Mouse (Mus musculus): ENCODE data around the gene 6330409D20Rik.

6330409D20Rik gene

DNA sequence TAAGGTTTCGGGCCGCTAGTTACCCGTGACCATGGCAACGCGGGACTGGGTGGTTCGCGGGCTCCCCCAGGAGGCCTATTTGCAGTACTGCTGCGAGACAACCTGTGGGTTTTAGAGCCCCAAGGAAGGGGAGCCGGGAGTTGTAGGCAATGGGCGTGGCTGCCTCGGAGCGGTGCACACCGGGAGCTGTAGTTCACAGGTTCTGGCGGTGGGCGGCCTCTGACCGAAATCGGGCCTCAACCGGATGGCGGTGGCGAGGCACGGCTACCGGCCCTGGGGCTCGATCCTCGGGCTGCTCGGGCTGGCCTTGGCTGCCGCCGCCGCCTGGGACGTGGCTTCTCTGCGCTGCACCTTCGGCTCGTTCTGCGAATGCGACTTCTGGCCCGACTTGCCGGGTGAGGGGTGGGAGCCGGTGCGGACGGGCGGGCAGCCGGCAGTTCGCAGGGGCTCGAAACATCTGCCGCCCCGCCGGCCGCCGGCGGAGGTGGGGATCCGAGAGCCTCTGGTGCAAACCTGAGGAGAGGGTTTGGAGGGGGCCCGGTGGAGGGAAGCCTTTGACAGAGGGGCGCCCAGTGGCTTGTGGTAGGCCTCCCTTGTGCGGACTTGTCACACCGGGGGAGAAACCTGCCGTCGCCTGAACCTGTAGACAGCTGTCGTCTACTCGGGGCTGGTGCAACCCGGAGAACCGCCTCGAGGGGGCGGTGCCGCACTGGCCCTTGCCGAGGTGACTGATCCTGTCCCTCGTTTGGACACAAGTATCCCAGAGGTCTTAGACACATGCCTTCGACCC lies 16.4 kb upstream of the 6330409D20Rik start, which contains the start of gene Tor2a:
TSS of gene Tor2a (plus strand) at position 179 of the 790 bp plus-strand sequence.
- DNase-seq (ENCODE audit: low read depth, low spot score), result peak; percentile 97

DNA sequence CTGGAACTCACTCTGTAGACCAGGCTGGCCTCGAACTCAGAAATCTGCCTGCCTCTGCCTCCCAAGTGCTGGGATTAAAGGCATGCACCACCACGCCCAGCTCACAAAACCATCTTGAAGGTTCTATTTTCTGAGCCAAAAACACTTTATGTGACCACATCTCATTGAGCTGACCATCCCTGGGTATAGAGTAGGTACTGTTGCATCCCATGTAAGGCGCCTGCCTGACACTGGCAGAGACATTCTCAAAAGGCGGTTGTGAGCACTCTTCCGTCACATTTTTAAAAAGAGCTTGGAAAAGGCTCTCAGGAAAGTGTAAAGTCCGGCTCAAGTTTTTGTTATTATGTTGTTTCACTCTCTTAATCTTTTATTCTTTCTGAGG lies 15.8 kb upstream of the 6330409D20Rik start:
- no peak for DNase-seq (ENCODE audit: low read depth, low spot score)

DNA sequence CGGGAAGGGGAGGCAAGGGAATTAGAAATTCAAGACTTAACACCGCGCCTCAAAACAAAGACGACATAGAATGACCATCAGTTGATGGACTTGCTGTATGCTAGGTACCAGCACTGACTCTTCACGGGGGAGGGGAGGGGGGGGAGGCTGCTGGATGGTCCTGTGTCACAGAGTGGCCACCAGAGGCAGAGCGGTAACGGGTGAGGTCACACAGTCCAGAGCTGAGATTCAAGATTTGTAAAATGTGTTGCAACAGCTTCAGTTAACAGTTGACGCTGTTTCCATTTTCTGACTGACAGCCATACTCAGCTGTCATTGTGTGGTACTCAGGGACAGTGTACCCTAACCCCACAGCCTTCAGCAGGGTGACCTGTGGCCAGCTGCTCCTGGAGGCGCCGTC lies 11.4 kb upstream of the 6330409D20Rik start:
- DNase-seq (ENCODE audit: low read depth, low spot score), result no peak

DNA sequence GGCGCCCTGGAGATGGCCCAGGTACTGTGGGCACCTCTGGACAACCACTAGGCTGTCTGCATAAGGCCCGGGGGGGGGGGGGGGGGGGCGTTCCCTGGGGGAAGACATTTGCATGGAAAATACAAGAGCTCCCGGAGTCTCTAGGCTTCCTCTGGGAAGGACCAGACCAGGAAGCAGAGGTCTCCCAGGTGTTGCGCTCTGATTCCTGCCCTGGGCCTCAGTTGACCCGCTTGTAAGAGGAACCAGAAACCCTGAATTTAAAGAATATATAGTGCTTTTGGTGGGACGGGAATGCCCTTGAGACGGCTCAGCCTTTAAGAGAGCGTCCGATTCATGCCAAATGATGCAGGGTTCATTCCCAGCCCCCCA lies 10.8 kb upstream of the 6330409D20Rik start:
- no peak for DNase-seq (ENCODE audit: low read depth, low spot score)

DNA sequence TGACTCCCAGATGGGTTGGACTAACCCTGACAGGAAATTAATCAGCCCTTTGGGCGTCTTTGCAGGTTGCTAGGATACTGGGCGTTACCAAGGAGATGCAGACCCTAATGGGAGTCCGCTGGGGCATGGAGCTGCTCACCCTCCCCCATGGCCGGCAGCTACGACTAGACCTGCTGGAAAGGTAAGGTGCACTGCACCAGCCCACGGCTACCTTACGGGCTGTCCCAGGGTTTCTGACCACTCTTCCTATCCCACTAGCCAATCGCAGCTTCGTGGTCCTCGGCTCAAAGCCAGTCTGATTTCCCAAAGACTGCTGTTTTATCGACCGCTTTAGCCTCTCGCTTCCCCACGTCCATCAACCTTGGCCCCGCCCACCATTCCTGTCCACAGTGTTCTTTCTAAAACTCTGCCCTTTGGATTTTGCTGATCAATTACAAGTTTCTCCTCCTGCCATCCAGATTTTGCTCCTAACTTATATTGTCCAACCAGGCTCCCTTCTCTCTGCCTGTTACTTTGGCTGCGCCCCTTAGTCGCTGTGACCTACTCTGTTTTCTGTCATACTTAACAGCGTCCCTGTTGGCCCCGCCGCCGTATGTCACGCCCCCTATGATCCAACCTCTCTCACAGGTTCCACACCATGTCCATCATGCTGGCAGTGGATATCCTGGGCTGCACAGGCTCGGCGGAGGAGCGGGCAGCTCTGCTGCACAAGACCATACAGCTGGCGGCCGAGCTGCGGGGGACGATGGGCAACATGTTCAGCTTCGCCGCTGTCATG lies 10.3 kb upstream of the 6330409D20Rik start:
- peak; percentile 76 for DNase-seq (ENCODE audit: low read depth, low spot score)

DNA sequence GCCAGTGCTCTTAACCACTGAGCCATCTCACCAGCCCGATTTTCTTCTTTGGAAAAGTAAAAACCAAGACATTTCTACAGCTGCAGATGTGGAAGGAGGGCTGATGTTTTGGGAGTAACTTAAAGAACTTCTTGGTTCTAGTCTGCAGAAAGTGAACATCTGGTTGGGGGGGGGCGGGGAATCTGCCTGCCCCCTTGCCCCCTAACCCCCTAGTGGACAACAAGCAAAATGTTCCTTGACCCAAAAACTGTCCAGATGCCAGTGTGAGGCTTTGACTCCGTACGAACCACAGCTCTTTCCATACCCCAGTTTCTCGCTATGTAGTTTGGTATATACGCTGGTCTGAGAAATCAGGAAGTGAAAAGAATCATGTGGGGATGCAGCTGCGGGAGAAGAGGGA lies 9.4 kb upstream of the 6330409D20Rik start:
- DNase-seq (ENCODE audit: low read depth, low spot score), result peak; percentile 31

DNA sequence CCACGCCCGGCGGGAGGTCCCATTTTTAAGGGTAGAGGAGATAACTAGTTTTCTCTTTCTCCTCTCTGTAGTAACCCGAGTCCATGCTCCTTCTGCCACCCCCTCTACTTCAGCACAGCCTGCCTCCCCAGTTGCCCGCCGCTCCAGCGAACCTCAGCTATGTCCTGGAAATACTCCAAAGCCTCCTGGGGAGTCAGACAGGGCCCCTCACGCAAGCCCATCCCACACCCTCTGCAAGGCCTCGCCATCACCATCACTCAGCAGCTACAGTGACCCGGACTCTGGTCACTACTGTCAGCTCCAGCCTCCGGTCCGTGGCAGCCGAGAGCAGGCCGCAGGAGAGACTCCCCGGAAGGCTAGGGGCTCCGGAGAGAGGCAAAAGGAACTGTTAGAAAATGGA lies 8.3 kb upstream of the 6330409D20Rik start:
- no peak for DNase-seq (ENCODE audit: low read depth, low spot score)

DNA sequence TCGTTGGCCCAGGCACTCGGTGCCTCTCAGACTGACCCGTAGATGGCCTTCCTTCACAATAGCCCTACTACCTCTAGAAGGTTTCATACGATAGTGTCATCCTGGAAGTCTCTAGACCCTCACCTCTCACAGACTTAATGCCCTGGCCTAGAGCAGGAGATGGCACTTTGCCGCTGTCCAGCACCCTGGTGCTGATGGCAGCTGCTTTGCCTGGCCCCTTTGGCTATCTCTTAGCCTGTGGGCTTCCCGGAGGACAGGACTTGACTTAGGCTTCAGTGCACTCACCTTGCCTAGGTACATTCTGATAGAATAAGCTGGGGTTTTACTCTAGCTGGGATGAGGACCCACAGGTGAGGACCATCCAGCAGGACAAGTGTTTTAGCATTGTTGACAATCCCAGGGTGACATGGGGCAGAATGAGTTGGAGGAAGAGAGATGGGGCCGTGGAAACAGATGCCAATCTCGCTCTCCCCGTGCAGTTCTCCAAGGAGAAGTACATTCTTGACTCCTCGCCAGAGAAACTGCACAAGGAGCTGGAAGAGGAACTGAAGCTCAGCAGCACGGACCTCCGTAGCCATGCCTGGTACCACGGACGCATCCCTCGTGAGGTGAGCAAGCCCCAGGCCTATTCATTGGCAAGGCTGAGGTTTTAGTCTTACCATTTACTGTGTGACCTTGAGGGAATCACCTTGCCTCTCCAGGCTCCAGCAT lies 3.6 kb upstream of the 6330409D20Rik start:
- DNase-seq (ENCODE audit: low read depth, low spot score), result no peak

DNA sequence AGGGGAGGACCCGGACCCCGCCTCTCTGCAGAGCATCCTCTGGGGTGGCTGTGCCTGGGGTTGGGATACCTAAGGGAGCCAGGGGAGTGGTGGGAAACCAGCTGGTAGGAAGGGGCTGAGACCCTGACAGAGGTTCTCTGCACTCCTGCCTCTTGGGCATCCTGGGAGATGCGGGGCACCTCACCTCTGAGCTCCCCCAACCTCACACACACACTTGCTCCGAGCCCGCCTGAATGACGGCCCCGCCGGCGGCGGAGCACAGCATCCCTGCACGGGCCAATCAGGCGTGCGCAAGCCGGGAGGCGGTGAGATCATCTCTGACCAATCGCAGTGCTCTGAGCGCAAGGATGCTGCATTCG lies 1.3 kb upstream of the 6330409D20Rik start:
- peak; percentile 45 for DNase-seq (ENCODE audit: low read depth, low spot score)

DNA sequence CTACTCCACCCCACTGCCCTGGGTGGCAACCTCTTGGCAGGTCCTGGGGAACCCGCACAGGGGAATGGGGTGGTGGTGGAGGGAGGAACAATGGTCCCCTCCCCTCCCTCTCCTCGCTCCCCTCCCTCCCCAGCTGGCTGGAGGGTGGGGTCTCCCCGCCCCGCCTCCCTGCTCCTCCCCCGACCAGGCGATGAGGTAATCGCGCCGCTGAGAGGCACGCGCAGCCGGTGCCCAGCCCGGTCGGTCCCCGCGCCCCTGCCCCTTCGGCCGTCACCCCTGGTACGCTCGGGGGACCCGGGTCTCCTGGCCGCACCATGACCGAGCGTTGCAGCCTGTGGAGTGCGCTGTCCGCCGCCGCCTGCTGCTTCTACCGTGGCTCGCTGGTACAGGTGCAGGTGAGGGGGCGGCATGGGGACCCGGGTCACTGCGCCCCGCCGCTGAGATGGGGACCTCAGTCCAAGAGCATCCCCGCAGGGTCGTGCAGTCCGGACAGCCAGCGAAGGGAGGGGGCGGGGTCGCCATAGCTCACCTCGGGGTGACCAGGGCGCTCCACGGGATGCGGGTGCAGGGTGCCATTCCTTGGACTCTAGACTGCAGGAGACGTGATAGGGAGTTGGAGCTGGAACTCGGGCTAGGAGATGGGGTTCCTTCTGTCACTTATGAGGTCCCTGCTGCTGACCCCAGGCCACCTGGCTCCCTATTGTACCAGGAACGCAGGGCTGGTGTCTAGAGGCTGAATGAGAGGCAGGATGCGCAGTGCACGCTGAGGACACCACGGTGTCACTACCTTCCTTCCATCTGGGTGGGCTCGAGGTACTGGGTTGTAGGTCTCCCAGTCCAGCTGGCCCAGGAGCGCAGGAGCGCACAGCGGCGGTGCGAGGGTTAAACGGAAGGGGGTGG lies 707 bp upstream of the 6330409D20Rik start:
- DNase-seq (ENCODE audit: low read depth, low spot score), result peak; percentile 28

DNA sequence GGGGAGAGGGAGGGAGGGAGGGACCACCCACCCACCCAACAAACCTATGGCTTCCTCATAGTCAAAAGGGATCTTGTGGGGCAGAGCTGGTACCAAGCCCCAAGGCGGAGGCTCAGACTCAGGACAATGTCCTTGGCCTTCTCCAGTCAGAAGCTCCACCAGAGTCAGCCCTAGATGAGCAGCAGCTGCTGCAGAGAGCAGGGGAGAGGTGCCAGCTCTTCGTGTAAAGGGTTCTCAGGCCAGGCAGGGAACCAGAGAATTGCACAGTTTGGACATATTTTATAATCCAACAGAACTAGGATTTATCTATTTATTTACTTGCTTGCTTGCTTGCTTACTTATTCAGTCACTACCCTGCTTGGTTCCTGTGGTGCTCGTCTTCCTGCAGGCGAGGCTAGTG lies 1.5 kb downstream of the 6330409D20Rik start:
- DNase-seq (ENCODE audit: low read depth, low spot score), result no peak

DNA sequence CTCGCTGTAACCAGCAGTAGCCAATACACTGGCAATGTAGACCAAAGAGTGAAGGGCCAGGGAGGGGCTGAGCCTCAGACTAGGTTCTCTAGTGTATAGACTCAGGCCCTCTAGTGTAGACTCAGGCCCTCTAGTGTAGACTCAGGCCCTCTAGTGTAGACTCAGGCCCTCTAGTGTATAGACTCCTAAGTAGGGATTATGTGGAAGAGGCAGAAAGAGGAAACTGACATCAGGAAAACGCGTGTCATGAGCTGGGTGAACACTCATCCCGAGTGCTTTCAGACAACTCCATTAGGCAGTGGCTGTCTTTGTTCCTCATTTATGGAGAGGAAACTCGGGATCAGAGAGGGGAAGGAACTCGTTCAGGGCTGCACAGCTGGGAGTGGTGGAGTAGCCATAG lies 3.8 kb downstream of the 6330409D20Rik start:
- no peak for DNase-seq (ENCODE audit: low read depth, low spot score)

DNA sequence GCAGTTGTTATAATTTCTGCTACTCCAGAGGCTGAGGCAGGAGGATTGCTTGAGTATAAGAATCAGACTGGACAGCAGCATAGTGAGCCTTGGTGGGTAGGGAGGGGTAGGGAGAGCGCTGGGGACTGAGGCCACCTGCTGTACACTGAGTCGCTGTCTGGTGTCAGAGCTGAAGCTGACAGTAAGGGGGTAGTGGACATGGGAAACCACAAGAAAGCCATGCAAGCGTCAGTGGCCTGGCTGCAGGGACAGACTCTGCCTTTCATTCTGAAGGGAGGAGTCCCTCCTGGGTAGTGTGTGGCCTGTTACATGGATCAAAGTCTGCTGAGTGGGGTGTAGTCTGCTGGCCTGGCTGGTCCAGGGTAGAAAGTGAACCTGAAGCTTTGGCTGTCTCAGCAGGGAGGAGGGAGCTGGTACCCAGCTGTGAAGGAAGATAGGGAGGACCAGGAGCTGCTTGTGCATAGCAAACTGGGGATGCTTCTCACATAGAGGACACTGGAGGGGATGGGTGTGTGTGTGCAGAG lies 4.4 kb downstream of the 6330409D20Rik start:
- no peak for DNase-seq (ENCODE audit: low read depth, low spot score)

DNA sequence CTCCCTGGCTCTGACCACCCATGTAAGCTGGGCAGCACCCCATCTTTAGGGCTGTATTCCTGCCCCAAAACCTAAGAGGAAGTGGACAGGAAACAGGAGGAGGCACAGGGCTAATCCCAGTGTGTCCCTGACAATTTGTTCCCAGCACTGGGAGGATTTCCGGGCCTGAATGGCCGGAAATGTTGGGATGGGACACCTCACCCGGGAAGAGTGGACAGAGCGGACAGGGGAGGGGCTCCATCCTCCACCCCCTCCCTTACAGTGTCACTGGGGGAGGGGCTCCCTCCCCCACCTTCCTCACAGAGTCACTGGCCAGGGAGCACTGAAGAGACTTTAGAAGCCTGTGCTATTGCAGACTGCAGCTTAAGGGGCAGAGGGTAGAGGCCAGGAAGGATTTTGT lies 5.9 kb downstream of the 6330409D20Rik start:
- DNase-seq (ENCODE audit: low read depth, low spot score), result no peak

DNA sequence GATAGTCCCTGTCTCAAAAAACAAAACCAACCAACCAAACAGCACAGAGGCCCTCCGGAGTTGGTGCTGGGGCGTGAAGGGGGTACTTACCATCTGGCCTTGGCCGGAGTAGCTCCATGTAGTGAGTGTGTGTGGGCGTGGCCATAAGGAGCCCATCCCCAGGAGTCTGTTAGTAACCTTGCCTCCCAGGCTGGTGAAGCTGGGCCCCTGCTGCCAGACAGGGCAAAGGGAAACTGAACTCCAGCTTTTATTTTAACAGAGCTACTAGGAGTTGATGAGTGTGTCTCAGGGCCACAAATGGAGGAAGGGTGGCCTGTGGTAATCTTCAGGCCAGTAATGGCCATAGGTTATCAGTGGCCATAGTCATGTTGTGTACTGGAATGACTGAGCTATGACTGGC lies 6.3 kb downstream of the 6330409D20Rik start:
- peak; percentile 28 for DNase-seq (ENCODE audit: low read depth, low spot score)

DNA sequence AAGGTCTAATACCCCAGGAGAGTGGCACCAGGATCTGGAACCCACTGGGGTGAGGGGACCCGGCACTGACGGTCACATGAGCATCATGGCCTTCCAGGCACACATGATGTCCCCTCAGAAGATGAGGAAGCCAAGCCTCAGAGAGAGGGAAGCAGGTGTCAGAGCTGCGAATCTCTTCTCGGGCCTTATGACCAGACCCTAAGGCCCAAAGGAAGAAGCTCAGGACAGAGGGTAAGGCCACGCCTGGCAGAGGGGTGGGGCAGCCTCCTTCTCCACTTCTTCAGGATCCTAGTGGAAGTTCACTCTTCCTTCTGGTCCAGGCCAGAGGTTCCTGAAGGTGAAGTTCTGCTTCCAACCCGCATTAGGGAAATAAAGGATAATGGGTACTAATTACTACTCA lies 8.1 kb downstream of the 6330409D20Rik start:
- DNase-seq (ENCODE audit: low read depth, low spot score), result no peak

DNA sequence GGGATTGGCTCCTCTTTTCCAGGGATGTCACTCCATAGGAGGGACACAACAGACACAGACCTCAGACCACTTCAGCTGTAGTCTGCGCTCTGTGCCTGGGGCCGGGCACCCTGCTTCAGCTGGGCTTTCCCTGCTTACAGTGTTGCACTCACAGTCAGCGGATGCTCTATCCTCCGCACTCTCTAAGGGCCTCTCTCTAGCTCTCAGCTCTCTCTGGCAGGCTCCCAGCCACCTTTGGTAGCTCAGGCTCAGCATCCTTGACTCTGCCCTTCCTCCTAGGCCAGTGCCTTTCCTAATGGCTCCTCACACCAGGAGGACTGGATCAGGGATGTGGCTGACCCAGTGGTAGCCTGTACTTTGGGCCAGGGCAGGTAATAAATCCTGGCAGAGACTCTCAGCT lies 8.9 kb downstream of the 6330409D20Rik start:
- no peak for DNase-seq (ENCODE audit: low read depth, low spot score)

DNA sequence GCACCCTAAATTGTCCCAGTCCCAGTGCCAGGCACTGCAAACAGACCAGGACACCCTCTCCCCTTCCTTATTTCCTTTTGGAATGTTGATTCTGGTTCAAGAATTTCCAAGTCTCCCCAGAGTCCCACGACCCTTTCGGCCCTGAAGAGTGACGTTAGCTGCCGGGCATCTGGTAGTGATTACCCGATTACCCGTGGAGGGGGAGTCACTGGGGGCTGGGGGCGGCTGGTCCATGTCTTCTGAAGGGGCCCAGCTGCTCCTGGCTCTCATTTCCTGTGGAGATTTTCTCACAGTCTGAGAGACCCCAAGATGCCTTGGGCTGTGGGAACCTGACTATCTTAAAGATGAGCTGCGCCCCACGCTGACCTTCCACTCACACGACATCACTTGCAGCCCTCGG lies 10.0 kb downstream of the 6330409D20Rik start:
- DNase-seq (ENCODE audit: low read depth, low spot score), result no peak

DNA sequence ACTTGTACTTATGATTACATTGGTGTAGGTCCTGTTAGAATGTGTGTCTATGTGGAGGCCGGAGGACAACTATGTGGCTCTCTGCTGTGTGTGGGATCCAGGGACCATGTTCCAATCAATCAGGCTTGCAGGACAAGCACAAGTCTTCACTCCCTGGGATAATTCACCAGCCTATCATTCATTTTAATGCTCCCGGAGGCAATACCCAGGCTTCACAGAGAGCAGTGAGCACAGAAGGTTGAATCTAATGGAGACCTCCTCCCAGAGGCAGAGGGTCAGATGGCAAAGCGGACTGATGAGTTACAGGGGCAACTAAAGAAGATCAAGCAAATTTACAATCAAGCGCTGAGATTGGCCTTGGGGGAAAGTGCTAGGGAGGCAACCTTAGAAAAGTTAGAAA lies 11.3 kb downstream of the 6330409D20Rik start:
- no peak for DNase-seq (ENCODE audit: low read depth, low spot score)

DNA sequence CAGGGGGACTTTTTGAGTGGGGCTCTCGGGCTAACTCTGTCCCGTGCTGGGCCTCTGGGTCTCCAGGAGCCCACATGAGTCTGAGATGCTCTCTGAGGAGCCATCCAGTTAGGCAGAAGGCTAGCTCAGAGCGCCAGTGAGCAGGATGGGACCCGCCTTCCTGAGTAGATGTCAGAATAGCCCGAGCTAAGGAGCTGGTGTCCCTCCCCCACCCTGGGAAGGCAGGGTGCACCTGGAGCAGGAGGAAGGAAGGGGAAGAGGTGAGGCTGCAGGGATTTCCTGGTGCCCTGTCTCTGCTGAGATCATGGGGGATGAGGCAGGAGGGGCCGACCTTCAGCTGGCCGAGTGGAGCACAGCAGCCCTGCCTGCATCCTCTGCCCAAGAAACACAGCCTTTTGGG lies 12.4 kb downstream of the 6330409D20Rik start:
- DNase-seq (ENCODE audit: low read depth, low spot score), result no peak

DNA sequence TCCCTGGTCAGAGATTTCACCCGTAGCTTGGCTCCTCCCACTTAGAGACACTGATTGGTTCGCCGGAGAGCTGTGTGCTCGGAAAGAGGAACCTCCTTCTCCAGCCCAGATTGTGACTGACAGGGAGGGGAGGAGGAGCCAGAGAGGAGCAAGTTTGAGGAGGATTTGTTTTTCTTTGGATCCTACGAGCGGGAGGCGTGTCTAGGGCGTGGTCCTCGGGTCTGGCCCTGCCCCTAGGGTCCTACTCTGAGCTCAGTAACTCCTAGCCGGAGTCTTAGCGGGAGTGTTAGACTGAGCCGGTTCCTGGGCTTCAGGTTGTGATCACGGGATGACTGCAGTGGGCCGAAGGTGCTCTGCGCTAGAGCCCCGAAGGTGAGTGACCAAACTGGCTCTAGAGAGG lies 13.4 kb downstream of the 6330409D20Rik start:
- DNase-seq (ENCODE audit: low read depth, low spot score), result peak; percentile 99
